Mouse (Mus musculus) G1E (cell line): ENCODE results near the gene Borcs6. TPM values are rescaled to one million over a fixed set of nuclear protein-coding genes. Genes with fewer than 3 reads are reported as not detected.

ENCODE experiments used
- ATAC-seq: 2 replicates; pipeline ENCODE4 v1.8.0; 2016; ENCODE audit warnings: mild to moderate bottlenecking; ENCODE audit not compliant: insufficient number of reproducible peaks, poor library complexity, low FRiP score, severe bottlenecking; ENCODE audit errors: extremely low read depth
- DNase-seq: peaks from one replicate; pipeline ENCODE4 v3.0.0; 2012; ENCODE audit warnings: low spot score
- H3K27me3 ChIP-seq: 2 replicates; pipeline ENCODE4 v1.6.1; 2012; ENCODE audit warnings: mild to moderate bottlenecking, low read length, inconsistent platforms; ENCODE audit not compliant: insufficient read depth
- H3K36me3 ChIP-seq: replicated peaks from 2 replicates; pipeline ENCODE3; 2012; ENCODE audit warnings: mild to moderate bottlenecking, inconsistent platforms
- H3K4me1 ChIP-seq: 2 replicates; pipeline ENCODE4 v1.6.1; 2012; ENCODE audit warnings: low read depth, low read length, inconsistent platforms, mixed read lengths; ENCODE audit not compliant: insufficient read depth
- H3K4me3 ChIP-seq: 2 replicates; pipeline ENCODE4 v1.5.1; 2012; ENCODE audit warnings: low read depth, mild to moderate bottlenecking, inconsistent platforms, low read length, moderate library complexity, mixed read lengths
- H3K9me3 ChIP-seq: replicated peaks from 2 replicates; pipeline ENCODE4 v1.6.1; 2012; ENCODE audit warnings: inconsistent platforms
- CTCF ChIP-seq: IDR thresholded peaks from 2 replicates; pipeline ENCODE4 v1.5.1; 2012; ENCODE audit warnings: low read depth, low read length, inconsistent platforms, mixed read lengths
- GATA1 ChIP-seq: IDR thresholded peaks from 2 replicates; pipeline ENCODE4 v1.6.1; 2012; ENCODE audit warnings: borderline replicate concordance, low read length, inconsistent platforms, mixed read lengths
- GATA2 ChIP-seq: IDR thresholded peaks from 2 replicates; pipeline ENCODE4 v1.6.1; 2012; ENCODE audit warnings: low read depth, low read length, inconsistent platforms, borderline replicate concordance
- POLR2AphosphoS5 ChIP-seq: IDR thresholded peaks from 2 replicates; pipeline ENCODE4 v1.6.1; 2012; ENCODE audit warnings: low read depth, low read length, inconsistent platforms; ENCODE audit not compliant: insufficient replicate concordance
- TAL1 ChIP-seq: conservative IDR thresholded peaks from 2 replicates; pipeline ENCODE4 v1.6.1; 2012; ENCODE audit warnings: low read depth, low read length, inconsistent platforms, mixed read lengths
- polyA plus RNA-seq: library from polyadenylated mRNA; stranded (reverse); fragments of >175 nt; gene quantifications from 2 replicates; pipeline ENCODE4 v1.2.3, GENCODE M21; 2012
- total RNA-seq, 2 experiments: library from RNA; stranded (forward) in 1 of 2; stranded (reverse) in 1 of 2; fragments of 200-1000 nt in 1 of 2; fragments of >200 nt in 1 of 2; fragmentation: Nextera tagmentation in 1 of 2; gene quantifications; 2 replicates each; pipeline ENCODE4 v1.2.3; 2014 to 2017

Borcs6 gene
- total and polyA plus RNA-seq, 3 experiments = 6.1 to 25.9 (median 6.4) TPM

DNA sequence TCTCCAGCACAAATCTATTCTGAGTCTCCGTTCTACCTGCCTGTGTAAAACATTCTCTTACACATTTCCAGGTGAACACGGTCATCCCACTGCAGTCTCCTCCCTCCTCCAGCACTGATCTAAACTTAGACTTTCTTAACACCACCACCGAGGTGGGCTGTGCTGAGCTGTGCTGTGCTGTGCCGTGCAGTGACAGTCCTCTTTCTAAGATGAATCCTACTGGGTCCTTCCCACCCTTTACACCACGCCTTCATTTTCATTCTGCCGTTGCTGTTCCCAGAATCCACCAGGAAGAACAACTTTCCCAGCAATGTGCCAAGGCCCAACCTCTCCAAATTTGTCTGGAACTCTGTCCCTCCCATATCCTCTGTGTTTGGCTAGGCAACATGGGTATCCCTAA, 26.9 kb downstream of the Borcs6 start:
- Histone ChIP-seq H3K36me3 (peaks cover 23% of the 10 kb centered on the region), H3K27me3 (peaks cover 11% of the 10 kb centered on the region), H3K9me3 (no peaks in the 10 kb centered on the region), H3K4me1 (peaks cover 46% of the 10 kb centered on the region), H3K4me3 (no peak overlapping the region)
- no peak for ATAC-seq
- no peak for DNase-seq
- TF ChIP-seq TAL1 (no peak), GATA2 (no peak), GATA1 (no peak), POLR2AphosphoS5 (no peak), CTCF (no peak)

DNA sequence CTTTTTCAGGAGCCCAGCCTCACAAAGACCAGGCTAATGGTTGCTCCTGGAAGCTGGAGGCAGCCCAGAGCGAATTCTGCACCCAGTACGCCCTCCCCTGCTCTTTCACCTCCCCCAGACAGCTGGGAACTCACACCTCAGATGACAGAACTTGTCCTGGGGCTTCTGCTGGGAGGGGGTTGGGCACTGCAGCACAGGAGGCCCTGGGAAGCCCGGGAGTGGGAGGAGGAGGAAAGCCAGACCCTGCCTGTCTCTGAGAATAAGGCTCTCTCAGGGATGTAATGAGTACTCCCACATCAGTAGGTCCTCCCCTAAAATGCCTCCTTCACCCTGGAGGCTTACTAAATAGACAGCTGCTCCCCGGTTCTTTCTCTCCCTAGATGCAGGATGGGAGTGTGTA, 27.6 kb downstream of the Borcs6 start:
- Histone ChIP-seq H3K36me3 (peaks cover 30% of the 10 kb centered on the region), H3K27me3 (peaks cover 6% of the 10 kb centered on the region; the same call in 1 of the 2 replicates), H3K4me3 (no peak overlapping the region), H3K4me1 (peaks cover 52% of the 10 kb centered on the region), H3K9me3 (no peaks in the 10 kb centered on the region)
- DNase-seq = no peak
- ATAC-seq = no peak
- TF ChIP-seq TAL1 = no peak
- TF ChIP-seq CTCF = no peak
- no peak for TF ChIP-seq GATA2
- no peak for TF ChIP-seq GATA1
- TF ChIP-seq POLR2AphosphoS5 = no peak

DNA sequence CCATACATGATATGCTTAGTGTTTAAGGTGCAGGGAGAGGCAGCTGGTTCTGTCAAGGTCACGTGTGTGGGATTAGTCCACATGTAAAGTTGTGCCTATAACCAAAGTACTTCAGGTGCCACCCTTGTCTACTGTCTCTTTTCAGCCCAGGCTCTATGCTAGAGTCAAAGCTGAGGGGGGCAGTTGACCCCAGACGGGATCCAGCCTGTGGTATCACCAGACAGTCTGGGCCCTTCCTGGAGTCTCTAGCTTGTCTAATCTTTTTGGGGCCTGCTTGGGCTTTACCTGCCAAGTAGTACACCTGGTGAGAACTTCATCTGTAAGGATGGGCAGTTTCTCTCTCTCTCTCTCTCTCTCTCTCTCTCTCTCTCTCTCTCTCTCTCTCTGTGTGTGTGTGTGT, 28.1 kb downstream of the Borcs6 start:
- H3K9me3 ChIP-seq = no peaks in the 10 kb centered on the region
- peak overlapping the region; percentile 95; the same call in 1 of the 2 replicates for H3K4me3 ChIP-seq
- peaks cover 6% of the 10 kb centered on the region; the same call in 1 of the 2 replicates for H3K27me3 ChIP-seq
- peaks cover 55% of the 10 kb centered on the region for H3K4me1 ChIP-seq
- peaks cover 35% of the 10 kb centered on the region for H3K36me3 ChIP-seq
- TF ChIP-seq CTCF = no peak
- no peak for TF ChIP-seq TAL1
- no peak for TF ChIP-seq POLR2AphosphoS5
- TF ChIP-seq GATA2 = no peak
- TF ChIP-seq GATA1 = no peak
- no peak for ATAC-seq
- no peak for DNase-seq

DNA sequence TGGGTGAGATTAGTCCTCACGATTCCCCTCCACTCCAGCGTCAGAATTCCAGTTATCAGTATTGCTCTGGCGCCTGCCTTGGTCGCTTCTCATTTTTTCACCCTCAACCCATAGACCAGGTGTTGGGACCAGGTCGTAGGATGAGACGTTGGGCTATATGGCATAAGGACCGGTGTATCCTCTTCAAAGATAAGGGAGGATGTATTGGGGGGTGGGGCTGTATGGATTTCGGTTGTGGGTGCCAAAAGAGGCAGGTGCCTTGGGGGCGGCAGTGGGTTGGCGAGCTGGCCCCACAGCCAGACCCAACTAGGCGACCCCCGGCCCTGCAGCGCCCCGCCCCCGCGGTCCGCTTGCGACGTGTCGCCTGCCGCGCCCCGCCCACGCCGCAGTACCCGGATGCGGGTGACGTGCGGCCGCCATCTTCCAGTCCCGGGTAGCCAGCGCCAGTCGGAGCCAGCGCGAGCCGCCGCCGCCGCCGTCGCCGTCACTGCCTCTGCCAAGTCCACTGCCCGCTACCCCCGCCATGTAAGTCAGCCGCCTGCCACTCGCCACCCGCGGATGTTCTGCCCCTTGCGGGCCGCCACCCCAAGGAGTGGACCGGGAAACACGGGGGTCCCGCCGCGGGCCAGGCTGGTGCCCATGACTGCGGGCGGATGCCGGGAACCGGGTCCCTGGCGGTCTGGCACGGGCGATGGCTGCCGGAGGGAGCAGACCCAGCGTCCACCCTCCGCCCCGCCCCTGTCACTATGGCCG, 28.8 kb downstream of the Borcs6 start, which contains the start of gene Vamp2:
Gene Vamp2, plus strand, starts transcription at position 388 of the 753 bp plus-strand sequence.
- peaks cover 6% of the 10 kb centered on the region; the same call in 1 of the 2 replicates for H3K27me3 ChIP-seq
- peak; percentile 64 for DNase-seq

DNA sequence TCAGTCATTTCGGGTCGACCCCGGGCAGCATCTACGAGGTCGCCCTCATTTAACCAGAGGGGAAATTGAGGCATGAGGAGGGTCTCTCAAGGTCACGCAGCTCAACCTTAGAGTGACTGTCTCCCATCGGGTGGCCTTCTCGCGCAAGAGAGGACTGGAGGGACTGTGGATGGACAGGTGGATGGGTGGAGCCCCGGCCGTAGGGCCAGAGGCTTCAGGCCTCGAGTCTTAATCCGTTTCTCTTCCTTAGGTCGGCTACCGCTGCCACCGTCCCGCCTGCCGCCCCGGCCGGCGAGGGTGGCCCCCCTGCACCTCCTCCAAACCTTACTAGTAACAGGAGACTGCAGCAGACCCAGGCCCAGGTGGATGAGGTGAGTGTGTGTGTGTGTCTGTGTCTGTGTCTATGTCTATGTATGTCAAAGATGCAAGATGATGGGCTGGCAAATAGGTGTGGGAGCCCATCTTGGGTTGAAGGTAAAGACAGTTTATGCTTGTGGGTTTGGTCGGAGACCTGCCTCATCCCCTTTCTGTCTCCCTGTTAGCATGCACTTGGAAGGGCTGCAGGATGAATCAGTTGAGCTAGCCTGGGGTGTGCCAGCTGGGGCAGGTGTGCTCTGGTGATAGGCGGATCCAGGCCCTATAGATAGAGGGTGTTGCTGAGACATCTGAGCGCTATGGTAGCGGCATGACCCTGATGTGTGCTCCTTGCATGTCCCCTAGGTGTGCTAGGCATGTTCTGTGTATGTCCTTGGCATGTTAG, 29.5 kb downstream of the Borcs6 start:
- Histone ChIP-seq H3K9me3 (no peaks in the 10 kb centered on the region), H3K36me3 (peaks cover 39% of the 10 kb centered on the region), H3K27me3 (0 out of 2 replicates have a peak, but pooled peaks cover 4% of the 10 kb centered on the region), H3K4me1 (peaks cover 62% of the 10 kb centered on the region), H3K4me3 (peak overlapping the region; percentile 95)
- DNase-seq = no peak
- no peak for ATAC-seq
- TF ChIP-seq GATA2 (no peak), POLR2AphosphoS5 (no peak), CTCF (no peak), TAL1 (no peak)

More for the DNA sequence above, 28.8 kb downstream of the Borcs6 start, which contains the start of gene Vamp2:
- Histone ChIP-seq H3K4me3 (peak within 1 kb of the TSS; percentile 95), H3K36me3 (peaks cover 39% of the 10 kb centered on the region), H3K4me1 (peaks cover 59% of the 10 kb centered on the region), H3K9me3 (no peaks in the 10 kb centered on the region)
- TF ChIP-seq TAL1 = no peak
- no peak for TF ChIP-seq POLR2AphosphoS5
- TF ChIP-seq CTCF = no peak
- TF ChIP-seq GATA1 = no peak
- no peak for TF ChIP-seq GATA2
- ATAC-seq = no peak

DNA sequence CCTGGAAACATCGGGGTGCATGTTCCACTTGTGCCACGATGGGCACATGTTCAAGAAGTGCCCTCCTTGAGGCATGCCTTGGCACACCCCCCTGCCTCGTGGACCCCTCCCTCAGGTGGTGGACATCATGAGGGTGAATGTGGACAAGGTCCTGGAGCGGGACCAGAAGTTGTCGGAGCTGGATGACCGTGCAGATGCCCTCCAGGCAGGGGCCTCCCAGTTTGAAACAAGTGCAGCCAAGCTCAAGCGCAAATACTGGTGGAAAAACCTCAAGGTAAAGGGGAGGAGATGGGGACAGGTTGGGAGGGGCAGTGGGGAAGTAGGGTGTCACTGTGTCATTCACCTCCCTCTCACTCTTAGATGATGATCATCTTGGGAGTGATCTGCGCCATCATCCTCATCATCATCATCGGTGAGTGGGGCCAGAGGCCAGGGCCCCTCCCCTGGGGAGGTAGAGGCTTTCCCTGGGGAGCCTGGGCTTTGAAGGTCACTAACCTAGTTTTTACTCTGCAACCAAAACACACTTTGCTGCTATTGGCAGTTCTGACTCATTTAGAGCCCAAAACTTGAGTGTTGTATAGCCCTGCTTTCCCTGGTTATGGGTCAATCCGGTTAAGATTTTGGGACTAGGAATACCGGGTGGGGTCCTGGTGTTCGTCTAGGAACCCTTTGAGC, 30.2 kb downstream of the Borcs6 start:
- Histone ChIP-seq H3K27me3 (0 out of 2 replicates have a peak, but pooled peaks cover under 1% of the 10 kb centered on the region), H3K4me3 (peak overlapping the region; percentile 95), H3K9me3 (no peaks in the 10 kb centered on the region), H3K36me3 (peaks cover 39% of the 10 kb centered on the region), H3K4me1 (peaks cover 68% of the 10 kb centered on the region)
- DNase-seq (no peak), ATAC-seq (no peak)
- no peak for TF ChIP-seq GATA2
- no peak for TF ChIP-seq POLR2AphosphoS5
- TF ChIP-seq GATA1 = no peak
- TF ChIP-seq TAL1 = no peak
- TF ChIP-seq CTCF = no peak
